In the genomic region with DNA sequence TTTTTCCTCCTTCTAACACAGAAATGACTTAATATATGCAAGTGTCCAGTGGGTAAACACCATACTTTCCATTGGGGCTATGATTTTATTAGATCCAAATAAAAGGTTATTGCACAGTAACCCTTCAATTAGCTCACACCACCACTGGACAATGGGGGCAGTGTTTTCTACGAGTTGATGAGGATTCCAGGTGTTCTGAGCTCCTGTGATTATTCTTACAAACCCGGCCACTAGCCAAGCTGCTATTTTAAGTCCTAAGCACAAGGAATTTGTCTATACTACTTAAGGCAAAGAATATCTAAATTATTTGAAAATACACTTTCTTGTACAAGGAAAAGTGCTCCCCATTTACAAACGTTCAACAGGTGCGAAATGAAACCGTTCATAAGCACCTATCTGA, we compare ENCODE assay signal across 17 mouse cellular contexts.
"Had no signal": no experiment of that assay in that cellular context is flagged by ENCODE, and none has a peak within 500 bp of the region (broad histone marks: within the 10 kb centered on the region; RNA-seq: fewer than 3 reads in every experiment).

No protein-coding gene starts in this region.

- H3K4me2 ChIP-seq: kidney, embryonic 15.5 days; liver, embryonic 11.5 days; lung, embryonic 14.5 days; midbrain, embryonic 13.5 days had no signal

- DNase-seq: kidney, adult 8-10 months; kidney, postnatal 10 days; kidney, postnatal 36 days; layer of hippocampus, postnatal 36 days; left cerebral cortex, postnatal 4 days; liver, postnatal 0 days; lung, embryonic 14.5 days; thymus, adult 18-20 months; thymus, postnatal 36 days had no signal

- H3K4me1 ChIP-seq: kidney, embryonic 15.5 days had no signal

- H3K27me3 ChIP-seq: kidney, embryonic 15.5 days; midbrain, embryonic 13.5 days had no signal

- ATAC-seq: liver, postnatal 0 days; lung, postnatal 0 days; midbrain, embryonic 13.5 days had no signal

- H3K4me3 ChIP-seq: kidney, embryonic 15.5 days; left cerebral cortex, adult 2 months; midbrain, embryonic 10.5 days; midbrain, embryonic 13.5 days had no signal

- H3K9ac ChIP-seq: kidney, embryonic 15.5 days; liver, embryonic 14.5 days; liver, postnatal 0 days; lung, embryonic 14.5 days; midbrain, embryonic 13.5 days had no signal

- H3K36me3 ChIP-seq: kidney, embryonic 15.5 days; midbrain, embryonic 10.5 days; midbrain, embryonic 13.5 days had no signal

- H3K9me3 ChIP-seq: kidney, embryonic 15.5 days; midbrain, embryonic 10.5 days; midbrain, embryonic 13.5 days had no signal

- H3K27ac ChIP-seq: kidney, embryonic 15.5 days; left cerebral cortex, adult 2 months; liver, embryonic 14.5 days; macrophage; midbrain, embryonic 10.5 days; midbrain, embryonic 13.5 days had no signal
